Mouse (Mus musculus) heart, adult 2 months (tissue): ENCODE data around the gene Mcm10. TPM values are rescaled to one million over a fixed set of nuclear protein-coding genes. Genes with fewer than 3 reads are reported as not detected.

ENCODE experiments used
- DNase-seq, 2 experiments: peaks; one replicate each; pipeline ENCODE4 v3.0.0; 2021
- H3K27ac ChIP-seq: fragments of 200-600 bp; 2 replicates; pipeline ENCODE4 v1.8.1; 2022
- H3K27me3 ChIP-seq: fragments of 200-500 bp; 2 replicates; pipeline ENCODE4 v1.6.1; 2012; ENCODE audit warnings: mild to moderate bottlenecking, low read length, inconsistent platforms, mixed read lengths; ENCODE audit not compliant: control insufficient read depth, insufficient read depth
- H3K36me3 ChIP-seq: fragments of 200-500 bp; 2 replicates; pipeline ENCODE4 v1.6.1; 2012; ENCODE audit warnings: low read length, inconsistent platforms; ENCODE audit not compliant: control insufficient read depth, insufficient read depth
- H3K4me1 ChIP-seq: fragments of 200-500 bp; 2 replicates; pipeline ENCODE4 v1.6.1; 2011; ENCODE audit warnings: low read length; ENCODE audit not compliant: control insufficient read depth, insufficient read depth
- H3K4me3 ChIP-seq: fragments of 200-600 bp; 2 replicates; pipeline ENCODE4 v1.8.1; 2022
- H3K79me2 ChIP-seq: fragments of 200-500 bp; replicated peaks from 2 replicates; pipeline ENCODE4 v1.6.1; 2012; ENCODE audit warnings: mild to moderate bottlenecking, inconsistent platforms, low read length, moderate library complexity, mixed read lengths; ENCODE audit not compliant: control insufficient read depth, insufficient read depth
- H3K9ac ChIP-seq: fragments of 200-500 bp; 2 replicates; pipeline ENCODE4 v1.6.1; 2012; ENCODE audit warnings: low read depth, mild to moderate bottlenecking, control low read depth, inconsistent platforms, low read length, mixed read lengths
- CTCF ChIP-seq: fragments of 200-600 bp; IDR thresholded peaks from 2 replicates; pipeline ENCODE4 v1.8.1; 2022; ENCODE audit warnings: antibody characterized with exemption, mild to moderate bottlenecking, moderate library complexity
- EP300 ChIP-seq: fragments of 200-500 bp; IDR thresholded peaks from 2 replicates; pipeline ENCODE4 v1.6.1; 2011; ENCODE audit warnings: low read depth, low read length, control low read depth; ENCODE audit not compliant: insufficient read depth
- POLR2A ChIP-seq: fragments of 200-500 bp; IDR thresholded peaks from 2 replicates; pipeline ENCODE4 v1.6.1; 2011; ENCODE audit warnings: mild to moderate bottlenecking, low read depth, low read length, control low read depth; ENCODE audit not compliant: insufficient read depth
- WGBS: fragments of 180-500 bp; shearing (Covaris S2); methylation state at CpG from one replicate; pipeline ENCODE4 v1.1.7; 2018; 5-methylcytosine and 5-hydroxymethylcytosine counted together
- intact Hi-C: fragments of 180-260 bp; cut with DNase I; formaldehyde crosslinking; loops from one replicate; pipeline ENCODE4 v1.15.1; 2025
- long read RNA-seq: library from polyadenylated mRNA; stranded (forward); transcript quantifications from one replicate; pipeline ENCODE4 v2.0.0, GENCODE M21; 2021
- polyA plus RNA-seq: library from polyadenylated mRNA; depleted of rRNA; stranded (reverse); fragments of >200 nt; gene quantifications from 2 replicates; pipeline ENCODE4 v1.2.3, GENCODE M21; 2012; rRNA removed
- total RNA-seq, 2 experiments: library from RNA; stranded (reverse); gene quantifications; 2 replicates each; pipeline ENCODE4 v1.2.3; 2021

Gene Mcm10
- total RNA-seq (under 1 TPM; 0.31 to 0.39 TPM), polyA plus RNA-seq (0.14 and 0.85 TPM in 2 replicates)
- long read RNA-seq, result 0 reads

DNA sequence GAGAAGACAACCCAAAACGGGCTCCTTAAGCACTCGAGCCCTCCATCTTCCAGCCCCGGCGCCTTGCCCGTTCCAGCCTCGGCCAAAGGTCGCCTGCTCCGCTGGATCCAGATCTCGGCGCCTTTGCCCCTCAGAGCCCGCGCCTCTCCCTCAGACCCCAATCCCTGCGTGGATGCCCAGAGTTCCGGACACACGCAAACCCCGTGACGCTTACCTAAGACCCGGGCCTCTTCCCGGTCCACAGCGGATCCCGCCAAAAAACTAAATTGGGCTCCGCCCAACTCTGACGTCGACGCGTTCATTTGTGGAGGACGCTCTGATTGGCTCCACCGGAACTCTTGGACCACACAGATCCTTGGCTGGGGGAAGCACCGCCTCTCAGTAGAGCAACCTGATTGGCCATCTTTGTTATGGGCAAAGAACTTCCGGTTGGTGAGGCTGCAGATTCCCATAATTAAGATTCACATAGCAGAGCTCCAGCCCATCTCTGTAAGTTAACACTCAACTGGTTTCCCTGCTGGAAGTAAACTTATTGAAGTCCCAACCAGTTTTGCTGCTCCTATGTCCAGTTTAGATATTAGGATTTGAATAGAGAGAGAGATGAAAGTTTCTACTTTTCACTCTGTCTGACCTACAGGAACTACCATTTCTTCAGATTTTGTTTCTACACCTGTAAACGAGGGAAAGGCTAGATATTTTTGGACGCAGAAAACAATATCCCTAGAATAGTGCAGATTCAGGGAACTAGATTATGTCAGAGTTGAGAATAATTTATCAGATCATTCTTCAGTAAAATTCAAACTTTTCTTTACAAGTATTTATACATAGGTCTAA lies at the start of gene Mcm10:
Gene Mcm10, minus strand, starts transcription at position 301 of the 834 bp plus-strand sequence.
- no peak within 1 kb of the TSS for H3K9ac ChIP-seq

DNA sequence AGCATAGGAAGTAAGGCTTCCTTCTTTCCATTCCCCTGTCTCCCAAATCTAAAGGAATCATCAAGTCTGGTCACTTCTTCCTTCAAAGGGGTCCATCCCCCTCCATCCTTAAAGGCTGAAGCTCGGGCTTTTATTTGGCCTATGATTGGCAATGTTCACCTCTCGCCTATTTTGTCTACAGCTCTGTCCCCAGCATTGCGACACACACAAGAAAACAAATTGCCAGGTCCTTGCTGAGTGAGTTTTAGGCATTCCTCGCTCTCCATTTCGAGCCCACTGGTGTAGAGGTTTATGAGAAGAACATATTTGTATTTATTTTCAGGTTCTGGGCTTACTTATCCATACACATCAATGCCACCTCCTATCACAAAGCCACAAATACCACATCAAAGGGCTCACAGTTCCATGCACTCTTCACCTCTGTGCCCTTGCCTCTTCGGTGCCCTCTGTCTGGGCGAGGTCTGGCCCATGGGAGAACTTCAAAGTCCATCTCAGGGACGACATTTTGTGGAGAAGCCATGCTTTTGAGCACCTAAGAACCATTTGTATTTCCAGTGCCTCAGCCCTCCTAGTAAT lies 48.6 kb upstream of the Mcm10 start:
- WGBS, result 80% methylated on average over 8 of the region's 8 CpGs
- H3K4me3 ChIP-seq, result no peak overlapping the region
- H3K27me3 ChIP-seq, result no peaks in the 10 kb centered on the region
- no peaks in the 10 kb centered on the region for H3K36me3 ChIP-seq
- DNase-seq, result no peak
- intact Hi-C loops, result no loop called here
- TF ChIP-seq EP300, result no peak
- no peak for TF ChIP-seq POLR2A
- no peak for TF ChIP-seq CTCF
- no peak overlapping the region; the same call in 1 of the 2 replicates for H3K27ac ChIP-seq
- no peak overlapping the region for H3K9ac ChIP-seq
- 0 out of 2 replicates have a peak, but pooled peaks cover 2% of the 10 kb centered on the region for H3K79me2 ChIP-seq
- H3K4me1 ChIP-seq, result peaks cover 4% of the 10 kb centered on the region

More for the DNA sequence above, at the start of gene Mcm10:
- Histone ChIP-seq H3K27me3 (no peaks in the 10 kb centered on the region), H3K4me1 (no peaks in the 10 kb centered on the region), H3K4me3 (peak within 1 kb of the TSS; percentile 51), H3K36me3 (no peaks in the 10 kb centered on the region), H3K79me2 (no peaks in the 10 kb centered on the region), H3K27ac (no peak within 1 kb of the TSS)
- peak; percentile 91 to 92 for DNase-seq
- TF ChIP-seq EP300 (no peak), POLR2A (no peak), CTCF (no peak)
- 3% methylated on average over 32 of the region's 32 CpGs for WGBS
- intact Hi-C loops, result loop anchor here (5.0 kb wide), 1 partner anchor 95 kb away; the partner anchor contains the start of gene Phyh

DNA sequence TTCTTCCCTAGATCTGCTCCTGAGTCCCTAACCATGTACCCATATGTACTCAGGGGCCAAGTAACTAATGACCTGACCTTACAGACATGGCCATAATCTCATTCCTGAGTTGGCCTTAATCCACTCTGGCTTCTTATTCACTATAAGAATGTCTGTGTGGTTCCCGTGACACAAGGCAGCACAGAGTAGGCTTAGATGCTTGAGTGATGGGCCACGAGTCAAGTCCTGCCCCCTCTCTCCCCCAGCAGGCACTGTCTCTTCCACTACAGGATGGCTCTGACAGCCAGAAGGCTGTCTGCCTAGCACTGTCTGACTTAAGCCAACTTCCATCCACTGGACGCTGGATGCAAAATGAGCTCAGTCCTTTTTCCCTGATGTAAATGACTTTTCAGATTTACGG lies 47.4 kb upstream of the Mcm10 start:
- WGBS, result 75% methylated on average over 4 of the region's 4 CpGs
- Histone ChIP-seq H3K4me3 (no peak overlapping the region), H3K27ac (no peak overlapping the region), H3K9ac (no peak overlapping the region), H3K4me1 (peaks cover 4% of the 10 kb centered on the region), H3K27me3 (no peaks in the 10 kb centered on the region), H3K79me2 (peaks cover 2% of the 10 kb centered on the region; the same call in 1 of the 2 replicates), H3K36me3 (no peaks in the 10 kb centered on the region)
- TF ChIP-seq CTCF (no peak), POLR2A (no peak), EP300 (no peak)
- no peak for DNase-seq
- intact Hi-C loops, result no loop called here

DNA sequence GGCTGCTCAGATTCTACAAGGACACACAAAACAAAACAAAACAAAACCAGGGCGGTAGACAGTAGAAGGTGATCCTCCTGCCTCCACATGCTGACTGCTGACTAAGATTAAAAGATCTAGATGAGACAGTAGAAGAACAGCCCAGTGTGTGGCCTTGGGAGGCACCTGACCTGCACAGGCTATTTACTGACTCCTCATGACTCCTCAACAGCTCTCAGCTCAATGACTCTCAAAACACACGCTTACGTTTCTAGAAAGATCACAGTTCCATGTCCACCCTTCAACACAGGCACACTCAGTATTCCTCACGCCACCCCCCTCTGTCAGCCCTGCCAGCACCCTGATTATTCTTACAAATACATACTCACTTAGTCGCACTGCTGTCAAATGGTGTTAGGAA lies 45.8 kb upstream of the Mcm10 start:
- intact Hi-C loops, result no loop called here
- H3K9ac ChIP-seq, result no peak overlapping the region
- peaks cover 4% of the 10 kb centered on the region for H3K4me1 ChIP-seq
- WGBS, result 84% methylated on average over 5 of the region's 5 CpGs
- H3K27ac ChIP-seq, result no peak overlapping the region
- no peak overlapping the region for H3K4me3 ChIP-seq
- H3K79me2 ChIP-seq, result peaks cover 2% of the 10 kb centered on the region; the same call in 1 of the 2 replicates
- no peaks in the 10 kb centered on the region for H3K27me3 ChIP-seq
- no peak for DNase-seq
- no peaks in the 10 kb centered on the region for H3K36me3 ChIP-seq
- TF ChIP-seq EP300 (no peak), CTCF (no peak), POLR2A (no peak)

DNA sequence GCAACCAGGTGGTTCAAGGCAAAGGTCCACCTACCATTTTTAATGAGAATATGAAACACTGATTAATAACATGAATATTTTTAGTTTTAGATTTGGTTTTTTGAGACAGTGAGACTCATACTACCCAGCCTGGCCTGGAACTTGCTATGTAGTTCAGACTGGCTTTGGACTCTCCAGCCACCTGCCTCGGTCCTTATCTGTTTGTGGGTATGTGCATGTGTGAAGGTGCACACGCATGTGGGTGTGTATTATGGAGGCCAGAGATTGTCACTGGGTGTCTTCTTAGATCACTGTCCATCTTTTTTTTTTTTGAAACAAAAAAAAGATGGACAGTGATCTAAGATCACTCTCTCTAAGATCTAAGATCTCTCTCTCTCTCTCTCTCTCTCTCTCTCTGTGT lies 38.0 kb upstream of the Mcm10 start:
- TF ChIP-seq POLR2A (no peak), EP300 (no peak), CTCF (no peak)
- WGBS, result 90% methylated on average over 2 of the region's 2 CpGs
- no peak for DNase-seq
- H3K4me1 ChIP-seq, result no peaks in the 10 kb centered on the region
- intact Hi-C loops, result no loop called here
- no peak overlapping the region for H3K4me3 ChIP-seq
- H3K27ac ChIP-seq, result no peak overlapping the region
- no peaks in the 10 kb centered on the region for H3K36me3 ChIP-seq
- H3K9ac ChIP-seq, result no peak overlapping the region
- no peaks in the 10 kb centered on the region for H3K27me3 ChIP-seq
- no peaks in the 10 kb centered on the region; the same call in 1 of the 2 replicates for H3K79me2 ChIP-seq

DNA sequence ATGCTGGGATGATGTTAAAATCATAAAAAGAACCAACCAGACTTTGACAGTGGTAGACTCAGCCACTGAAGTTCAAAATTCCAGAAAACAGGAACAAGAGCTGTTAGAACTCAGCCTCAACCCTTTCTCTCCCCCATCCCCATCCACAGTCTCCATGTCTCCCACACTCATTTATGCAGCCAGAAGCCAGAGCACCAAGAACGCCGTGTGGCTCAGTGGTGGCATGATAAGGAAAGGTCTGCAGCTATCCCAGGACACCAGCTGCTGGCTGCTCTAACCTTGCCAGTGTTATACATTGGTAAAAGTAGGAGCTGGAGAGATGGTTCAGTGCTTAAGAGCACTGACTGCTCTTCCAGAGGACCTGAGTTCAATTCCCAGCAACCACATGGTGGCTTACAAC lies 34.4 kb upstream of the Mcm10 start:
- Histone ChIP-seq H3K27ac (no peak overlapping the region), H3K79me2 (no peaks in the 10 kb centered on the region), H3K36me3 (peaks cover 4% of the 10 kb centered on the region), H3K4me3 (no peak overlapping the region), H3K4me1 (peaks cover 2% of the 10 kb centered on the region), H3K9ac (no peak overlapping the region), H3K27me3 (no peaks in the 10 kb centered on the region)
- TF ChIP-seq POLR2A (no peak), CTCF (no peak), EP300 (no peak)
- DNase-seq, result no peak
- intact Hi-C loops, result no loop called here
- 80% methylated on average over 2 of the region's 2 CpGs for WGBS
